Comparison of ENCODE assay signal across 11 mouse cellular contexts in the genomic region with DNA sequence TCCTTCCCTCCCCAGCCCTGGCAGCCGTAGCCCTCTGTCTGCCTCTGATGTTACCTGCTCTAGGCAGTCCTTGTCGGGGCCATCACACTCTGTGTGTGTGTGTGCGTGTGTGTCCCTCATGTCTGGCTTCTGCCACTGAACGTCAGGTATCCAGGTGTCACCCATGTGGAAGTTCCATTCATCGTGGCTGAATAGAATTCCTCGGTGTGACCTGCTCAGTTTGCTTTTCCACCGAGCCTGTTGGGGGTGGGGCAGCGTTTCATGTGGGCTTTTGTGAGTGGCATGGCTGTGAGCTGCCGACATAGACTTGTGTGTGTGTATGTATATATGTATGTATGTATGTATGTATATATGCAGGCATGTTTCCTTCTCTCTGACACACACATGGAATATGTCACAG. TPM values are rescaled to one million over a fixed set of nuclear protein-coding genes. Genes with fewer than 3 reads are reported as not detected.
DNase-seq lines count a peak whose midpoint lies in the region; ATAC-seq and TF ChIP-seq lines count a peak whose summit lies in the region.
"Had no signal": no experiment of that assay in that cellular context is flagged by ENCODE, and none has a peak within 500 bp of the region (broad histone marks: within the 10 kb centered on the region; RNA-seq: fewer than 3 reads in every experiment).

No protein-coding gene starts in this region.

- ATAC-seq in heart, postnatal 0 days (ENCODE audit: insufficient read depth, low read depth): no peak
- ATAC-seq in midbrain, embryonic 11.5 days (ENCODE audit: low FRiP score): no peak
- no peak for ATAC-seq in stomach, embryonic 16.5 days (ENCODE audit: insufficient read depth, low FRiP score)

- 84% methylated on average over 9 of the region's 9 CpGs for WGBS in heart, postnatal 0 days
- WGBS in midbrain, embryonic 10.5 days: 83% methylated on average over 9 of the region's 9 CpGs
- 77% methylated on average over 9 of the region's 9 CpGs for WGBS in midbrain, embryonic 11.5 days
- WGBS in limb, embryonic 10.5 days: 89% methylated on average over 9 of the region's 9 CpGs
- 51% methylated on average over 9 of the region's 9 CpGs for WGBS in stomach, embryonic 16.5 days

- TF ChIP-seq EP300 in heart, postnatal 0 days (IDR thresholded peaks at IDR 0.05; ENCODE audit: low read depth): no peak

- peaks cover 46% of the 10 kb centered on the region for H3K4me1 ChIP-seq in heart, postnatal 0 days (ENCODE audit: control insufficient read depth, insufficient read depth)
- peaks cover 93% of the 10 kb centered on the region for H3K4me1 ChIP-seq in midbrain, embryonic 10.5 days
- H3K4me1 ChIP-seq in midbrain, embryonic 11.5 days (ENCODE audit: control insufficient read depth, insufficient read depth, low read length): peaks cover 64% of the 10 kb centered on the region
- peaks cover 91% of the 10 kb centered on the region for H3K4me1 ChIP-seq in limb, embryonic 10.5 days
- peaks cover 66% of the 10 kb centered on the region for H3K4me1 ChIP-seq in stomach, embryonic 16.5 days (ENCODE audit: control insufficient read depth, insufficient read depth, low read length)

- no peak overlapping the region for H3K4me2 ChIP-seq in heart, postnatal 0 days (ENCODE audit: low read depth, low read length)
- H3K4me2 ChIP-seq in midbrain, embryonic 11.5 days: no peak overlapping the region
- no peak overlapping the region for H3K4me2 ChIP-seq in stomach, embryonic 16.5 days (ENCODE audit: low read depth, low read length)

- no peak for DNase-seq in heart, postnatal 0 days (ENCODE audit: low spot score)
- no peak for DNase-seq in heart, adult 11 months
- DNase-seq in midbrain, embryonic 10.5 days (ENCODE audit: low spot score): no peak
- DNase-seq in midbrain, embryonic 11.5 days (ENCODE audit: low spot score, missing footprints): no peak
- no peak for DNase-seq in limb, embryonic 10.5 days (ENCODE audit: low spot score)
- no peak for DNase-seq in c-Kit-positive CD71-positive TER-119-positive erythroid progenitor cells, embryonic 14.5 days (ENCODE audit: low spot score)
- no peak for DNase-seq in cerebellum, adult 9-10 months
- DNase-seq: adrenal gland, postnatal 36 days; cerebellum, adult 18-20 months; layer of hippocampus, postnatal 36 days had no signal

- H3K4me3 ChIP-seq in heart, postnatal 0 days (ENCODE audit: low read depth, low read length): no peak overlapping the region
- no peak overlapping the region for H3K4me3 ChIP-seq in midbrain, embryonic 10.5 days
- no peak overlapping the region for H3K4me3 ChIP-seq in midbrain, embryonic 11.5 days (ENCODE audit: low read depth, low read length)
- no peak overlapping the region for H3K4me3 ChIP-seq in limb, embryonic 10.5 days
- H3K4me3 ChIP-seq in stomach, embryonic 16.5 days (replicated peaks; ENCODE audit: low read length): no peak overlapping the region

- no peaks in the 10 kb centered on the region for H3K27me3 ChIP-seq in heart, postnatal 0 days (ENCODE audit: control insufficient read depth, insufficient read depth, low read length)
- H3K27me3 ChIP-seq in midbrain, embryonic 10.5 days (ENCODE audit: low read depth, poor library complexity, severe bottlenecking): peaks cover 46% of the 10 kb centered on the region
- H3K27me3 ChIP-seq in midbrain, embryonic 11.5 days (ENCODE audit: control insufficient read depth, insufficient read depth, low read length): no peaks in the 10 kb centered on the region
- 0 out of 2 replicates have a peak, but pooled peaks cover 4% of the 10 kb centered on the region for H3K27me3 ChIP-seq in limb, embryonic 10.5 days (ENCODE audit: low read depth, poor library complexity, severe bottlenecking)
- H3K27me3 ChIP-seq in stomach, embryonic 16.5 days (ENCODE audit: control insufficient read depth, insufficient read depth, low read length): no peaks in the 10 kb centered on the region

- H3K9me3 ChIP-seq in heart, postnatal 0 days (replicated peaks; ENCODE audit: control insufficient read depth, low read length): no peaks in the 10 kb centered on the region
- no peaks in the 10 kb centered on the region for H3K9me3 ChIP-seq in midbrain, embryonic 10.5 days (replicated peaks)
- no peaks in the 10 kb centered on the region for H3K9me3 ChIP-seq in midbrain, embryonic 11.5 days (ENCODE audit: control insufficient read depth, low read length)
- no peaks in the 10 kb centered on the region for H3K9me3 ChIP-seq in limb, embryonic 10.5 days (replicated peaks)
- H3K9me3 ChIP-seq in stomach, embryonic 16.5 days (replicated peaks; ENCODE audit: control insufficient read depth, low read length): no peaks in the 10 kb centered on the region

- H3K27ac ChIP-seq in heart, postnatal 0 days (ENCODE audit: low read depth): peak overlapping the region; percentile 67; the same call in 1 of the 2 replicates
- H3K27ac ChIP-seq in midbrain, embryonic 10.5 days (replicated peaks): peak overlapping the region; percentile 81; the same call in 1 of the 2 replicates
- no peak overlapping the region for H3K27ac ChIP-seq in midbrain, embryonic 11.5 days (ENCODE audit: low read depth, low read length)
- H3K27ac ChIP-seq in limb, embryonic 10.5 days: peak overlapping the region; percentile 43
- peak overlapping the region; percentile 76 for H3K27ac ChIP-seq in stomach, embryonic 16.5 days (ENCODE audit: low read length)

- TF ChIP-seq CTCF in heart, postnatal 0 days (IDR thresholded peaks at IDR 0.05; ENCODE audit: low read depth): no peak

- H3K36me3 ChIP-seq in heart, postnatal 0 days (replicated peaks; ENCODE audit: control insufficient read depth, insufficient read depth, low read length): no peaks in the 10 kb centered on the region
- H3K36me3 ChIP-seq in midbrain, embryonic 10.5 days: no peaks in the 10 kb centered on the region
- no peaks in the 10 kb centered on the region for H3K36me3 ChIP-seq in midbrain, embryonic 11.5 days (ENCODE audit: control insufficient read depth, insufficient read depth, low read length)
- no peaks in the 10 kb centered on the region for H3K36me3 ChIP-seq in limb, embryonic 10.5 days
- no peaks in the 10 kb centered on the region for H3K36me3 ChIP-seq in stomach, embryonic 16.5 days (ENCODE audit: control insufficient read depth, insufficient read depth, low read length)

- no peak overlapping the region for H3K9ac ChIP-seq in heart, postnatal 0 days (replicated peaks; ENCODE audit: low read depth, low read length)
- H3K9ac ChIP-seq in midbrain, embryonic 11.5 days (ENCODE audit: low read length): no peak overlapping the region
- H3K9ac ChIP-seq in stomach, embryonic 16.5 days (ENCODE audit: low read length): peak overlapping the region; percentile 47; the same call in 1 of the 2 replicates

RNA-seq across cellular contexts. Expression of gene Gse1, which starts 57.6 kb away (rescaled TPM):
- 18.7 and 30.8 TPM in 2 replicates for total RNA-seq in heart, postnatal 0 days (2014; rRNA removed; ENCODE audit: low replicate concordance)
- 4.1 and 5.4 TPM in 2 replicates for polyA plus RNA-seq in heart, postnatal 0 days (2015; fragmentation: Nextera tagmentation; extraction: Ambion mirVana)
- 12.7 and 15.6 TPM in 2 replicates for polyA plus RNA-seq in midbrain, embryonic 10.5 days (2016; fragmentation: Nextera tagmentation; extraction: Ambion mirVana)
- 18.5 and 20.7 TPM in 2 replicates for polyA plus RNA-seq in midbrain, embryonic 11.5 days (2014; fragmentation: Nextera tagmentation; extraction: Ambion mirVana)
- polyA plus RNA-seq in limb, embryonic 10.5 days (2016; fragmentation: Nextera tagmentation; extraction: Ambion mirVana): 6.7 and 8.1 TPM in 2 replicates
- polyA plus RNA-seq in stomach, embryonic 16.5 days (2015; fragmentation: Nextera tagmentation; extraction: Ambion mirVana): 6.0 and 6.9 TPM in 2 replicates
